Mouse (Mus musculus) large intestine, adult 2 months (tissue): ENCODE measurements around the gene Dbh. TPM values are rescaled to one million over a fixed set of nuclear protein-coding genes. Genes with fewer than 3 reads are reported as not detected.

ENCODE experiments used
- DNase-seq: peaks from one replicate; pipeline ENCODE4 v3.0.0-alpha.2; 2012; ENCODE audit warnings: low read depth, low spot score
- WGBS: fragments of 180-500 bp; shearing (Covaris S2); methylation state at CpG from one replicate; pipeline ENCODE4 v1.1.7; 2018; 5-methylcytosine and 5-hydroxymethylcytosine counted together
- polyA plus RNA-seq: library from polyadenylated mRNA; depleted of rRNA; stranded (reverse); fragments of >200 nt; gene quantifications from 2 replicates; pipeline ENCODE4 v1.2.3, GENCODE M21; 2012; rRNA removed

Dbh gene
- polyA plus RNA-seq, 1 experiment: 6.0 TPM

DNA sequence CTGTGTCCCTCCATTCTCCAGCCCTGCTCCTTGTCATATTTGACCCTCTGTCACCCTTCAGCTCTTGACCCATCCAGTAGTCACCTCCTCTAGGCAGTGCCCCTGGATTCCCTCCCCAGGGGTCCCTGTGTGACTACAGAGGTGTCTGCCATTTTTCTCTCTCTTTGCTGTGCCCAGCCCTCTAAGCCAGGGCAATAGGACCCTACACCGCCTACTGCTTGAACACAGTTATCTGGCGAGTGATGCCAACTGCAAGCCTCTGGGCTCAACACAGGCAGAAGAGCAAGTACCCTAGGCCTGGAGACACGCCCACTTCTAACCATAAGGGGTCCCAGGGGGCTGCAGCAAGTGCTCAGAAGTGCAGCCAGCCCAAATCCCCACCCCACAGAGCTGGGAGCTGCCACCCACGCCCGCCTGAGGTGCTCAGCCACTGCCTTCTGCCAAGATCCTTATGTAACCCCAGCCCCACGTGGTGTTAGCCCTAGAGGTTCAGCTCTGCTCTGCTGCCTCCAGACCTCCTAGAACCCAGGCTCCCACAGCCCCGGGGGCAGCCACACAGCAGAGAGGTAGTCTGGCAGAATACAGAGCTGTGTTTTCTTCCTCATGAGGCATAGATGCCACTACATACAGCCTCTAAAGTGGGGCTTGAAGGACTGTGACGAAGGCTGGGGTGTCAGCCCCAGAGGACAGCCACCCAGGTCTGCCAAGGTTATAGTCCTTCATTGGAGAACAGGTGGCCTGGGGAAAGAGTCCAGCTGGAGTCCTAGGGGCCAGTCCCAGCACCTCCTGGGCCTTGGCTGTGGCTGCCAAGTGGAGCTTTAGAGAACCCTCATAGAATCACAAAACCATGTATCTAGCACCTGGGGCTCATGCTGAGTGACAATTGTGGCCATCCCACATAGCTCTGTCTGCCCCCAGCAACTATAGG, 47.2 kb downstream of the Dbh start:
- no peak for DNase-seq
- 55% methylated on average over 8 of the region's 8 CpGs for WGBS

DNA sequence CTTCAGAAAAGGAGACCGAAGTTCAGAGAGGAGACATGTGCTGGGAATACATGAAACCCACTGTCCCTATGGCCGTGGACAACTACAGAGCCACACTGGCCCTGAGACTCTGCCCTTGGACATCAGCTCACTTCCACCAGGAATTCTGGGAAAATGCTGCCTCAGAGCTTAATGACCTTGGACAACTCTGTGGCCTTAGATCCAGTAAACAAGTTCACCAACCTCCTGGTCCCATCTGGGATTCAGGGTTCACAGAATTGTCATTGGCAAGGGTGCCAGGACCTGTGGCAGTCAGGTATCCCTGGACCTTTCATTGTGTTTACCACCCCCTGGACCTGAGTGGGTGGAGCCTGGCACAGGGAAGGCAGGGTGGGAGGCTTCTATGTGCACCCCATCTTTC, 50.5 kb downstream of the Dbh start:
- DNase-seq: no peak
- 77% methylated on average over 2 of the region's 2 CpGs for WGBS

DNA sequence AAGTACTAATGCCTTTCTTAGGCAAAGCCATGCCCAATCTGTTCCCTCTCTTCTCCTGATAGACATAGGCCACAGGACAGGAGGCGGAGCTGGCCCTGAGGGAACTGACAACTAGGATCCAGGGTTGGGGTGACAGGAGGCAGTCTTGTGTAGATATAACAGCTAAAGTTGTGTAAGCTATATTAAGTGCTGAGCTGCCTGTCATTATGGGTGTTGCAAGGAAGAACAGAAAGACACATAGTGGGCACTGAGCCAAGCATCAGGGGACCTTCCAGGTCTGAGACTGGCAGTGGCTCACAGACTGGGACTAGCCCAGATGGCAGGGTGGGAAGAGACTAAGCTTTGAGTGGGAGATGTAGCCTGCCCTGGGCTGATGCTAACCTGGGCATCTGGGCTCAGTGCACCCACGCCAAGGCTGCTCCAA, 53.1 kb downstream of the Dbh start:
- 75% methylated on average over 2 of the region's 2 CpGs for WGBS
- no peak for DNase-seq

DNA sequence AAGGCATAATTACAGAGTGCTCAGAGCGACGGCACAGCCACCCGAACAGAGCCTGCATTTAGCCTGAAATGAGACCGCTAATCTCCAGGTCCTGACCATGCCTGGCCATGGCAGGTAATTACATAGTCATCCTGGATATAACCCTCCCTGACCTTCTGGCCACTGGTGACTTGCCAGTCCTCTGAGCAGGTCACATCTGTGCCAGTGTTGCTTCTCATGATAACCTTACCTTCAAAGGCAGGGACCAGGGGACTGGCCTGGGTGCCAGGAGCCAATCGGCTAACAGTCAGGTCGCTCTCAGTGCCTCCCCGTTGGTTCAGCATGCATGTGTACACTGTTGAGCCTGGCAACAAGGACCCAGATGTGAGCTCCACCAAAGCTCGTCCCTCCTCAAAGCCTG, 53.5 kb downstream of the Dbh start:
- no peak for DNase-seq
- WGBS: 87% methylated on average over 8 of the region's 8 CpGs

DNA sequence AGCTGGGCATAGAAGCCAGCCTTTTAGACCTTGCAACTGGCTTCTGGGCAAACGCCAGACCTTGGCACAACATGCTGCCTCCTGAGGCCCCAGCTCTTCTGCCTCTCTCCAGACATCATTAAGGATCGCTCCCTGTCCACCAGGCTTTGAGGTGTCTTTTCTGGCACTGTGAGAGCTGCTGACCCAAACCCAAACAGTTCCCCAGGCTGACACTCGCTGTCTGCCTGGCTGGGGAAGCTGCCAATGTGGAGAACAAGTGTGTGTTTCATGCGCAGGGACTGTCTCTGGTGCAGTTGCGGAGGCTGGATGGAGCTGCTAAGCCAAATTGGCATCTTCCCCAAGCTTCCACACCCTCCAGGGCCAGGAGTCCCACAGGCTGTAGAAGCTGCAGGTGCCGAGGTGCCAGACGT, 58.0 kb downstream of the Dbh start:
- WGBS: 73% methylated on average over 7 of the region's 7 CpGs
- no peak for DNase-seq

DNA sequence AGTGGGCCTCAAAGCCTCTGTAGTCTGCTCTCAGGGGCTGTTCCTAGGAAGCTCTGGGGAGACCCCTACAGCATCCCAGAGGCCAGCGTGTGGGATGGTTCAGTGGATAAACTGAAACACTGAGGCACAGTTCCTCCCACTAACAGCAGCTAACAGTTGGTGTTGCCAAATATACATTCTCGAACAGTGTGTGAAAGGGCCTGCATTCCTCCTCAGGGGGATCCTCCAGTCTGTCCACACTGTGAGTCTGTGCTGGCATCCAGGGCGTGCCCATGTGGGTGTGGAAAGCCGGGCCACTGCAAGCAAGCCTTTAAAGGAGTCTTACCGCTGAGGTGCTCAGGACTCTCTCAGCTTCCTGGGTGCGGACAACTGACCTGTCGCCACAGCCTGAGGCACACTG, 61.5 kb downstream of the Dbh start:
- 49% methylated on average over 7 of the region's 7 CpGs for WGBS
- no peak for DNase-seq

DNA sequence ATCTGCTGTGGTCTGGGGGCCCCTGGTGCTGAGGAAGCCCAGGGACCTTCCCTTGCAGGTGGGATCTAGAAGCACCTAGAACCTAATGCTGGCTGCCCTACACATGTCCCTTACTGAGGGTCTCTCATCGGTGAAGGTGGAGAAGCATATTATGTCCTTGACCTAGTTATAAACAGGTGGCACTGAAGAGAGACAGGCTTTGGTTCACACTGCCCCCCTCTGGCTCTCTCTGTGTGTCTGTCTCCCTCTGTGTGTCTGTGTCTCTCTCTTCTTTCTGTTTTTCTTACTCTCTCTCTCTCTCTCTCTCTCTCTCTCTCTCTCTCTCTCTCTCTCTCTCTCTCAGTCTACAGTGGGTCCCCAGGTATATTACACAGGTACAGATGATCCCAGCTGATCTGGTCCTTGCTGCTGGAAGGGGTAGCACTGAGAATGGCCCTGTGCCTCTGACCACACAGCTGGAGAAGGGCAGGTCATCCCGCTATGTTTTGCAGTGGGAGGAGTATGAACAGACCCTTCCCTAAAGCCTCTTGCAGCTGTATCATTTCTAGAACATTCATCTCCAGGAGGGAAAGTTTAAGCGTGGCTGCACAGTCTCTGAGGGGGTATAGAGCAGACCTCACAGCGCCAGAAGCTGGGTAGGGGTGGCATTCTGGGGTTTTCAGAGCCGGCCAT, 63.9 kb downstream of the Dbh start:
- 75% methylated on average over 5 of the region's 5 CpGs for WGBS
- DNase-seq: no peak

DNA sequence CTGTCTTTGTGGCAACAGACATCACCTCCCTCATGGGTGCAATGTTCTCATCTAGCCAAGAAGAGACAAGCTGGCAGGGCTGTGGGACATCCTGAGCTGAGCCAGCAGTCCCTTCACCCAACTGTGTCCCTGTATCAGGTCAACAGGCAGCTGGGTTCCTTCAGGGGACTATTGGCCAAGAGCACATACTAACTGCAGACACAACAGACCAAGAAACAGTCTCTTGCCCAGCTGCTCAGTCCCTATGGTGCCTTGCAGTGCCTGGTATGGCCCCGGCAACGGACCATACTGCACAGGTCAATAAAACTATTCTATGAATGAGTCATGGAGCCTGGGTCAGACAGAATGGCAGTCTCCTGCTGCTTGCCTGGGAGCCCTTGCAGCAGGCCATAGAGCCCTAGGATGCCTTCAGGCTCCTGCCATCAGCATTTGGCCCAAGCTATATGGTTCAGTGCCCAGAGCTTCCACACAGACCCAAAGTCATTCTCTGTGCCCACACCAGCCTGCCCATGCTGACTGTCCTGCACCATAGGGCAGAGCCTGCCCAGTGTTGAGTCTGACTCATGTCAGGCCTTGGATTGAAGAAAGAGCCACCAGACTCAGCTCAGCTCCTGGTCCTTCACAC, 64.6 kb downstream of the Dbh start:
- no peak for DNase-seq

DNA sequence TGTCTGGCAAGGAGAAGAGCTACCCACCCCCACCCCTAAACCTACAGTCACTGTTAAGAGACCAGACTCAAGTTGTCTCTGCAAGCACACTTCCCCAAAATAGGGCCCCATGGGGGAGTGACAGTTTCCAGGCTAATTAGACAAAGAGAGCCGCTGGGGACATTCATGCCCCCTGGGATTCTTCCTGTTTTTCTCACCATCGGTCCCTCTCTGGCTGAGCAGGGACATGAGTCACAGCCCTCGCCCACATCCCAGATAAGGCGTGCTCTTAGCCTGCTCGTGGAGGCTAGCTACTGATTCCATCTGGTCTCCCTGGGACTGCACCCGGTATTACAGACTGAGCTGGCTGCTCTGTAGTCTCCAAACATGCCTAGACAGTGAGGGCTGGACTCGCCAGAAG, 67.3 kb downstream of the Dbh start:
- no peak for DNase-seq
- 18% methylated on average over 7 of the region's 7 CpGs for WGBS

More for the DNA sequence above, 64.6 kb downstream of the Dbh start:
- 25% methylated on average over 2 of the region's 2 CpGs for WGBS

Other genes with a start within 250 kb of the Dbh start
- gene Surf2, start 248.9 kb upstream of the Dbh start, polyA plus RNA-seq: 15.1 and 17.5 TPM in 2 replicates
- gene Surf1, start 248.7 kb upstream of the Dbh start, polyA plus RNA-seq: 44.4 and 49.5 TPM in 2 replicates
- gene Surf4, start 231.3 kb upstream of the Dbh start, polyA plus RNA-seq: 378 and 526 TPM in 2 replicates
- gene Stkld1, start 231.2 kb upstream of the Dbh start, polyA plus RNA-seq: 0.15 TPM in 1 of 2 replicates, not detected in the other
- gene Rexo4, start 200.8 kb upstream of the Dbh start, polyA plus RNA-seq: 22.3 and 30.0 TPM in 2 replicates
- 0.43 and 0.59 TPM in 2 replicates for gene Adamts13, start 191.8 kb upstream of the Dbh start, polyA plus RNA-seq
- gene Cacfd1, start 155.3 kb upstream of the Dbh start, polyA plus RNA-seq: 44.9 and 53.6 TPM in 2 replicates
- gene Slc2a6, start 137.2 kb upstream of the Dbh start, polyA plus RNA-seq: 5.2 and 6.0 TPM in 2 replicates
- gene Mymk, start 93.1 kb upstream of the Dbh start, polyA plus RNA-seq: 0.23 and 0.35 TPM in 2 replicates
- 1.3 and 1.8 TPM in 2 replicates for gene Adamtsl2, start 85.9 kb upstream of the Dbh start, polyA plus RNA-seq
- 0.04 and 0.05 TPM in 2 replicates for gene Fam163b, start 22.7 kb upstream of the Dbh start, polyA plus RNA-seq
- gene Sardh, start 83.1 kb downstream of the Dbh start, polyA plus RNA-seq: 2.1 and 3.4 TPM in 2 replicates